Mouse (Mus musculus) cerebellum, adult (tissue): ENCODE measurements around the gene Ptcd2.

Experiments used
- ATAC-seq: cut with Nextera tagmentation; 2 replicates; pipeline ENCODE4 v1.9.2; 2017; ENCODE audit warnings: mild to moderate bottlenecking, moderate library complexity, mixed read lengths; ENCODE audit not compliant: insufficient number of reproducible peaks, low FRiP score, low TSS enrichment

The Ptcd2 gene

GRCm38 (mm10) chr13:99307930-99308359, 36.6 kb downstream of the Ptcd2 start:
- no peak for ATAC-seq

GRCm38 (mm10) chr13:99306164-99306563, 38.3 kb downstream of the Ptcd2 start:
- no peak for ATAC-seq

DNA sequence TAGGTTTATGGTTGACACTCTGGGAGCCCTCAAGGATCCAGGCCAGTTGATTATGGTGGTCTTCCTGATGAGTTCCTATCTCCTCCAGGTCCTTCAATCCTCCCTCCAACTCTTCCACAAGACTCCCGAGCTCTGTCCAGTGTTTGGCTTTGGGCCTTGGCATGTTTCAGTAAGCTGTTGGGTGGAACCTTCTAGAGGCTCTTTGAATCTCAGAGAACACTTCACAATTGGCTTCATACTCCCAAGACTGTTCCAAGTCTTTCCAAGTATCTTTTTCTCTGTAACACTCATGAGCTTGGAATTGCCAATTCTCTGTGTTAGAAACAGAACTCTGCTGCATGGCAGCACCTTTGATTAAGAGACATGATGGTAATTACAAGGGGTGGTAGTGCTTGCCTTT, 39.3 kb downstream of the Ptcd2 start:
- ATAC-seq, result no peak

DNA sequence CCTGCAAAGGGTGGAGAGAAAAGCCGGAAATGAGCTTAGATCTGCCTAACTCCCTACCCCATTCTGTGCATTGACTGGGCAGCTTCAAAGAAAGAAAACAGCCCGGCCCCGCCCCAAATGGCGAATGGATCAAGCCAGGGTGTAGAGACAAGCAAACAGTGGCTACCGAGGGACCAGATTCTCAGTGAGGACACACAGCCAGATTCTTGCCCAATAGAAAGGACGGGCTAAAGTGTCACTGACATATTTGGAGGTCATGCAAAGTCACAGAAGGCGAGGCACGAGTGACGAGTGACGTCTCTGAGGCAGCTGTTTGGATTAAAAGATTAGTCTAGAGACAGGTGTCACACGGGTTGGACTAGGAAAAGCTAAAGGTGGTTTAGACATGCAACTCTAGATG, 40.1 kb downstream of the Ptcd2 start:
- ATAC-seq, result no peak

DNA sequence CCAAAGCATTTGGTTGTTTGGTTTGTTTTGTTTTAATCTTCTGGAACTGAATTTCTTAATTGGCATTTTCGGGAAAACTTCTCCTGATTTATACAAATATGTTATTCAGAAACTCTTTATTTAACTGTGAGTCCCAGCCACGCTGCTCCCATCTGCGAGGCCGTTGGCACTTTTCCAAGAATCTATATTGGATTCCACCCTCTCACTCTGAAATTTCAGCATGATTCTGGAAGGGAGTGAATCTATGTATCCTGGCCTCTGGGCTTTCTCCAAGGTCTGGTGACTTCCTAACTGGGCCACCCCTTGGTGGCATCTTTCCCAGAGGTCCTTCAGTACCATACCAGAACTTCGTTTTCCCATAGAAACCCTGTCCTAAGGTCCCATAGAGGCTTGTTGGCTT, 40.7 kb downstream of the Ptcd2 start:
- no peak for ATAC-seq

DNA sequence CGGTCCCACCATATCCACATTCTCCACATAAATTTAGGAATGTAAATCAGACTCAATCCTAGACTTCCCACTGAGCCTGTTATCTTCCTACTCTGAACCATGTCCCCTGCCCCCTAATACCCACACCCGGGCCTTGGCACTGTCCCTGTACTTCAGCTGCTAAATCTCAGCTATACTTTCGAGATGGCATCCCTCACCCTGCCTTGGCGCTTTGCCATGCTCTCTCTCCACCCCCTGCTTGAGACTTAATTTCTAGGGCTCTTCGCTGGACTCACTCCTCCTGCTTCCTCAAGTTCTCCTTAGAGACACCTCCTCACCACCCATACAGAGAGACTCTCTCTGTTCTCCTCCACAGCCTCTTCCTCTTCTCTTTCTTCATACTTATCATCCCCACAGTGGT, 44.6 kb downstream of the Ptcd2 start:
- no peak for ATAC-seq

DNA sequence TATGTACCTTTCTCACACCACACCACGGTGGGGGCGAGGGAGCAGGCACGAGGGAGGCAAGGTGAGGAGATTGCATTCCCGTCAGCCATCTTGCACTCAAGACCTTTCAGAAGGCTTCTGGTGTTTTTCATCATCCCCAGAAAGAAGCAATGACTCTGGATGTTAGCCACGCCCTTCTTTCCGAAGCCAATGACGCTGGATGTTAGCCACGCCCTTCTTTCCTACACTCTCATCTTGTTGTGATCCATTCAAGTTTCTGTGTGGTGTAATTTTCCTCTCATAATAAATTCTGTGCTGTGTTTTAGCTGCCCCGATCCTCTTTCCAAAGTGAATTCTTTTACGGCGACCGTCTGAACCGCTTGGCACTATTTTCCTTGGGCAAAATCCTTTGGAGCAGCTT, 50.3 kb downstream of the Ptcd2 start:
- ATAC-seq, result no peak

DNA sequence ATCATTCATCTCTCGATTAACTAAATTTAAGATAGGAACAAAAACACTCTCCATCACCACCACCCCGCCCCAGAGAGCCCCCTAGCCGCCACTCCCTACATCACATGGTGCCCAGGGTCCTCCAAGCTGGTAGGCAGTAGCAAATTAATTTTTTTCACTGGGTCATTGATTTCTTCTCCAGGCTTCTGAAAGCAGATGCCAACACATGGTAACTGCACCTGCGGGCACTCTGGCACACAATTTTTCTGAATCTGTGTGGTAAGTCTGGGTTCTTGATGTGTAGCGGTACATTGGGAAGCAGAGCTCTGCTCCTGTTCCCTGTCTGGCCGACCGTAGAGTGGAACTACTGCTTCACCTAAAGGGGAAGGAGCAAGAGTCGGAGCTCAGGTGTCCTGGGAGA, 53.7 kb downstream of the Ptcd2 start:
- ATAC-seq, result no peak

GRCm38 (mm10) chr13:99287786-99288185, 56.7 kb downstream of the Ptcd2 start:
- no peak for ATAC-seq

DNA sequence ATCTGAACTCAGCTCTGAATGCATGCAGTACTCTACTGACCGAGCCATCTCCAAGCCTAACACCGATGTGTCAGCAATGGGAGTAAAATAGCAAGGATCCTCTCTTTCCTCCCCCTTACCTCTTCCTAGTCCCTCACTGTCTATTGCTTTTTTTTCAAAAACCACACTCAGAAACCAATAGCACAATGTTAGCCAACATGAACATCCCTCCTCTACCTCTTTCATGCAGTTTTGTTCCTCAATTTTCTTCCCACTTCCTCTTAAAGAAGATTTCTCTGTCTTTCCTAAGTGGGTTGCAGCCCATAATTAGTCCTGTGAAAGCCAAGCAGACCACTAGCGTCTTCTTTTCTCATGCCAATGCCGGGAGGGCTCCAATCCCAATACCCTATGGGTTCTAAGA, 57.3 kb downstream of the Ptcd2 start:
- ATAC-seq, result no peak

DNA sequence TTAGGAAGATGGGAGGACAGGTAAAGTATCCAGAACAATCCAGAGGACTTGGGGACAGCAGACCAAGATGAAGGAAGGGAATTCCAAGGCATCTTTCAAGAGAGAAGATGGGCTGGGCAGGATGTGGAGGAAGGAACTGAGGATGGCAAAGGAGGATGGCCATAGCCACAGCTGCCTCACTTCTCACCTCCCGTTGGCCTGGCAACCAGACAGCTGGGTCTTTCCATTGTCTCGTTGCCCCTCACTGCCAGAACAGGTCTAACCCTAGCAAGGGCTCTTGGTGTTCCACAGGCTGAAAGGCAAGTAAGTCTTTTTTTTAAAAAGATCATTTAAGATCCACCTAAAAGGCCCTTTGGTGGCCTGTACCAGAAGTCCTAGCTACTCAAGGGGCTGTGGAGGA, 59.3 kb downstream of the Ptcd2 start:
- ATAC-seq, result no peak

DNA sequence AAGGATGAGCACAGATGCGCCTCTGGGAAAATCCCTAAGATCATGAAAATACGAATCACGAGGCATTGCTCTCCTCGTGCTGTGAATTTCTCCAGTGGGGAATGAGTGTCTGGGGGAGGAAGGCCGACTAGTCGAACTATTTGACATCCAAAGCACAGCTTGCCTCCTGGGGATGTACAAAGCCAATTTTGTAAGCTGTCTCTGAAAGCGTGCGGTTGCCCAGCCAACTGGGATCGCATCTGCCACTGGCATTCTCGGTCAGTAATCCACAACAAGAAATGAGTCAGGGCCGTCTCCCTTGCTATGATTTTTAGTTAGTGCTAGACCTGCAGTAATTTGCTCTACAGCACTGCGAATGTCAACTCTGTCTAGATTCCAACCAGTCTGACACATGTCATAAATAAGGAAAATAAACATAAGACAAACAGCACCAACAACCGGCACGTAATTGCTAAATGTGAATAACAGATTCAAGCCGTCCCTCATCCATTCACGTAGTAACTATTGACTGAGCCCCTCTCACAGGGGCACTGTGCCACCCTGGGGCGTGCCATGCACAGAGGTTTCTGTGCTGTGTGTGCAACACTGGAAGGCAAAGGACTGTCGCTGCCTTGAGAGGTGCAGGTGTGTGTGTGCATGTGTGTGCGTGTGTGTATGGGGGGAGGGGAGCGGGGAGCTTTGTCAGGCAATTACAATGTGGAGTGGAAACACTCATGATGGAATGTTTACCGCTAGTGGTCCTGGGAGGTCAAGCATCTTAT, 59.9 kb downstream of the Ptcd2 start:
- 0 out of 2 replicates have a peak, but pooled peaks have one; percentile 20 for ATAC-seq

GRCm38 (mm10) chr13:99283916-99284315, 60.6 kb downstream of the Ptcd2 start:
- ATAC-seq, result no peak

- no peak for ATAC-seq
These were observed 61.5 kb downstream of the Ptcd2 start for GRCm38 (mm10) chr13:99282961-99283360.

- ATAC-seq, result no peak
These were observed 65.2 kb downstream of the Ptcd2 start for GRCm38 (mm10) chr13:99279351-99279750.

- ATAC-seq, result no peak
These were observed 66.0 kb downstream of the Ptcd2 start for GRCm38 (mm10) chr13:99278511-99278910.

- no peak for ATAC-seq
These were observed 67.0 kb downstream of the Ptcd2 start for GRCm38 (mm10) chr13:99277521-99277920.

- ATAC-seq, result no peak
These were observed 72.5 kb downstream of the Ptcd2 start for GRCm38 (mm10) chr13:99272046-99272445.
